Mouse (Mus musculus) frontal cortex, postnatal 36 days (tissue): ENCODE data around the gene Bcam.

Experiments used
- DNase-seq, 2 experiments: peaks; one replicate each; pipeline ENCODE4 v3.0.0; 2022; ENCODE audit warnings: low spot score in 2 of 2

Bcam gene

GRCm38 (mm10) chr7:19785874-19786458, 15.2 kb upstream of the Bcam start:
- no peak for DNase-seq

- no peak for DNase-seq
Measured at GRCm38 (mm10) chr7:19784764-19785535, 14.1 kb upstream of the Bcam start.

DNA sequence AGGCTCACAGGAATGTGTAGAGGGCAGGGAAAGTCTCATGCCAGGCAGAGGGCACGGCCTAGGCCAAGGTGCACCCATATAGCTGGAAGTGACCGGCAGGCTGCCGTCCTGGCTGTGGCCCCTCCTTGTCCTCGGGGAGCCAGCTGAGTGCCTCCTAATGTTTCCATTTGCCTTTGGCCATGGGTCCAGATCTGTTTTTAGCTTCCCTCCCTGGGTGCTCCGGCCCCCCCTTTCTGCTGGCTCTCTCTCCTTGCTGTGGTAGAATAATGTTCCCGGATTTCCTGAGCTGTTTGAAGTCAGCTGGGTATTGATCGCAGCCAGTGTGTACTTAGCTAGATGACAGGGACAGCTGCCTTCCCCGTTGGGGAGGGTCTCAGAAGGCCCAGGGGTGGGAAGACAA, 12.8 kb upstream of the Bcam start:
- no peak for DNase-seq

DNA sequence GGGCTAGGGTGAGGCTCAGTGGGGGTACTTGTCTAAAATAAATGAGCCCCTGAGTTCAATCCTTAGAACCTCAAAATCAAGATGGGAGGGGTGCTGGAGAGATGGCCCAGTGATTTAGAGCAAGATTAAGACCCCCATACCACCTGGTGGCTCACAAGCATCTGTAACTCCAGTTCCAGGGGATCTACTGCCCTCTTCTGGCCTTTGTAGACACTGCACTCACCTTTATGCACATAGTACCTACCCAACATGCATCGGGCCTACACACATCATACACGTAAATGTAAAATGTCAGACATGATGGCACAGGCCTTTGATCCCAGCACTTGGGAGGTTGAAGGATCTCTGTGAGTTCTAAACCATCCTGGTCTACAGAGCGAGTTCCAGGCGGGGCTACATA, 11.8 kb upstream of the Bcam start:
- no peak for DNase-seq

DNA sequence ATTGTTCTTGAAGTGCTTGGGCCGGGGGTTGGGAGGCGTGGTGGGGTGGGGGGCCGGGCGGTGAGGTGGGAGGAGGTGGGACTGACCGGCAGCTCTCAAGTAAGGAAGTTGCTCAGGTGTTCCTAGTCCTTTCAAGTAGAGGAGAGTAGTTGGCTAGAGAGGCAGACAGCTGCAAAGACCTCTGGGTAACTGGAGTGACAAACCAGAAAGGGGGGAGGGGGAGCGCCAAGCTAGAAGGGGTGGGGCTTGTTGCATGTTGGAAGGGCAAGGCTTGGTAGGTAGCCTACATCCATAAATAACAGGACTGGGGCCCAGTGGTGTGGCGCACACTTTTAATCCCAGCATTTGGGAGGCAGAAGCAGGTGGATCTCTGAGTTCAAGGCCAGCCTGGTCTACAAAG, 10.9 kb upstream of the Bcam start:
- no peak for DNase-seq

- no peak for DNase-seq
Measured at GRCm38 (mm10) chr7:19779903-19780302, 9.1 kb upstream of the Bcam start.

DNA sequence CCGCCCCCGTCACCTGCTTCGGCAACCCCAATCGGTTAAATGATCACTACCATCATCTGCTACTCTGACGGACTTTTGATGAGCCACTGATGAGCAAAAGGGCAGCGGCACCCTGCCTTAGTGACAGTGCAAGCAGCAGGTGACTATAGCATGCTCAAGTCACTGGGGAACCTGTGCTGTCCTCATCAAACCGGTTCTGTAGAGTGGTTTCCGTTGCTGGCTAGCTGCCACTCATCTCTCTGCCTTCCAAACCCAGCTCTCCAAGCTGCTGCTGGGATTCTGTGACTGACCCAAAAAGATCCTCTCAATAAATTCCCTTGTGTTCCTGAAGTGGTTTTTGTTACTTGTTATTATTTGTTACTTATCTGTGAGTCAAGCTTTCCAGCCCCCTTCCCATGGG, 7.8 kb upstream of the Bcam start:
- no peak for DNase-seq

- DNase-seq = no peak
Measured at GRCm38 (mm10) chr7:19777049-19777723, 6.4 kb upstream of the Bcam start.

DNA sequence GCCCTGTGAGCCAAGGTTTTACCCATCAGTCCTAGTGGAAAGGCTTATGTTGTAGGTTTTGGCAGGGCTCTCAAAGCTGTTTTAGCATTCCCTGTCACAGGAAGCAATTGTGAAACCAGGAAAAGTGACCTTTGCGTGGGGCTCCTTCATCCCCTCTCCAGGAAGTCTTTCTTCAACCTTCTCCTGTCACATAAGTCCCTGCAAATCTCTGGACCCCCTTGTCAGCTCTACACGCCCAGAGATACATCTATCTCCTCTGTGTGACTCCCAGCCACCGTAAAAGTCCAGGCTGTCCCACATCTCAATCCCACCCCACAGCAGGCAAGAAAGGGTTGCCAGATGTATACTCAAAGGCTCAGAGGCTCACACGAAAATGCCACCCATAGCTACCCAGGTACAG, 866 bp upstream of the Bcam start:
- DNase-seq = no peak

DNA sequence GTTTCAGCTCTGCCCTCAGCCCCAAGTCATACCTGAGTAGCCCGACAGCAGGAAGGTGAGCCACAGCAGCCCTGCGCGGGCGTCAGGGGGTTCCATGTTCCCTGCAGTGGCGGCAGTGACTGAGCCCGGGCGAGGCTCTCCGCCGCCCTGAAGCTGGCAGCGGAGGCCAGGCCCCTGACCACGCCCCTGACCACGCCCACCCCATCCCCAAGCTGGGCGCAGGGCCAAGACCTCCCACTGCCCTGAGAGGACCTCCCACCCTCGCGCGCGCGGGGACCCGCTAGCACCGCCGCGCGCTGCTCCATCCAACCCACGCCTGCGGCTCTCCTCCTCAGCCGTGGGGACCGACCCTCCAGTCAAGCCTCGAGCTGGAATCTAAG, 451 bp downstream of the Bcam start:
- DNase-seq = peak; percentile 46 to 49

DNA sequence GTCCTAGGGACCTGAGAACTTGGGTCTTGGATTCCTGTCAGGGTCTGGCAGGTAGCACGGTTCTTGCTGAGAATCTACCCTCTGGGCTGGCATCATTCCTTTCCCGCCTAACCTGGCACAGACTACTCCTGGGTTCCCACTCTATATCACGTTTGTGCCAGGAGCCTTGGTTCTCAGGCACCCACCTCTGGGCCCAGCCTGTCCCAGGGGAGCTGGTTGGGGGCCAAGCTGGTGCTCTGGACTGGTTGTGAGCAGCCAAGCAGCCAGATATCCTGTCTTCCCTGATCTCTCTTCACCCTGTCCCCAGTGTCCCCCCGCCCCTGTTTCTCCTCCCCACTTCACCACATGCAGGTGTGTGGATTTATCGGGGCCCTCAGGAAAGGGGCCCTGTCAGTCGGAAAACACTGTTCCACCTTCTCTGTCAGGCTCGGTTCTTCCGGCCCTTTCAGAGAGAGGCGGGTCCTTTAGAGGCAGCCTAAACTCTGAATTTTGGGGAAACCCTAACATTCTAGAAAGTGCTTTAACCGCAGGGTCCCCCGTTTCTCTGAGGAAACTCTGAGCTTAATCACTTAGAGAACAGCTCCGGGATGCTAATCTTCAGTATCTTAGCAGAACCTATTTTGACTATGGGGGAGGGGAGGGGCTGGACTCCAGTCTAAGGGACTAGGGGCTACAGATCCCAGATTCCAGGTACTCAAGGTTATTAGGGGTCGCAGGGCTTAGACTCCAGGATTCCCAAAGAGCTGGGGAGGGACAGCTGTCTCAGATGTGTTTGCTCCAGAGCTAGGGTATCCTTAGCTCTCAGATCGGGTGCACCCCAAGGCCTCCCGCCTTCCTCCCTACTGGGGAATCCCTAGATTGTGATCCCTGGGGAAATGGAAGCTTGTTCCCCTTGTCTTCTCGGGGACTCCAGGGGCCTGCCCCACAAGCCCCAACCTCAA, 1.1 kb downstream of the Bcam start:
- no peak for DNase-seq

GRCm38 (mm10) chr7:19769001-19769400, 1.8 kb downstream of the Bcam start:
- no peak for DNase-seq

- no peak for DNase-seq
Measured at GRCm38 (mm10) chr7:19768251-19768650, 2.6 kb downstream of the Bcam start.

GRCm38 (mm10) chr7:19764581-19764980, 6.2 kb downstream of the Bcam start:
- DNase-seq = no peak

DNA sequence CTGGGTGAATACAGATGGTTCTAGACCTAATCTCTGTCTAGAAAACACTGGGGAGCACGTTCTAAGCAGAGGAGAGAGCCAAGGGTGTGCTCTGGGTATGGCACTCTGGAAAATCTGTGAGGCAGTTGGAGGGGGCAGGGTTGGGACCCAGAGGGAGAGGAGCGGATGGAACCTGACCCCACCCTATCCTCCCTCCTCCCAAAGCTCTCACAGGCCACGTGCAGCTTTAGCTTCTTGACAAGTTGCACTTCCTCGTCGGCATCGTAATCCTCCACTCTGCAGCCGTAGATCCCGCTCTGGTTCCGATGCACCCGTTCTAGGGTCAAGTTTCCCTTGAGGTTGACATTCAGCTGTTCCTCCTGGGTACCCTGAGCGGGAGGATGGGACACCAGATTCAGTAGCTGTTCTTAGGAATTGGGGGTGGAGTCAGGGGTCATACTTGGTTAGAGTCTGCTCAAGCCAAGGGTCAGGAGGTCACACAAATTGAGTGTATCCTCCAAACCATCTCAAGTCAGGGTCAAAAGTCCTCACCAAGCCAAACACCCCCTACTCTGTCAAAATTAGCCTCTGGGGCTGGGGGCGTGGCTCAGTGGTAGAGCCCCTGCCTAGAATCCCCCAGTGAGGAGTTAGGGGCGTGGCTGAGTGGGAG, 6.9 kb downstream of the Bcam start:
- no peak for DNase-seq

GRCm38 (mm10) chr7:19762283-19762682, 8.5 kb downstream of the Bcam start:
- DNase-seq = no peak

GRCm38 (mm10) chr7:19760021-19760420, 10.8 kb downstream of the Bcam start:
- no peak for DNase-seq

DNA sequence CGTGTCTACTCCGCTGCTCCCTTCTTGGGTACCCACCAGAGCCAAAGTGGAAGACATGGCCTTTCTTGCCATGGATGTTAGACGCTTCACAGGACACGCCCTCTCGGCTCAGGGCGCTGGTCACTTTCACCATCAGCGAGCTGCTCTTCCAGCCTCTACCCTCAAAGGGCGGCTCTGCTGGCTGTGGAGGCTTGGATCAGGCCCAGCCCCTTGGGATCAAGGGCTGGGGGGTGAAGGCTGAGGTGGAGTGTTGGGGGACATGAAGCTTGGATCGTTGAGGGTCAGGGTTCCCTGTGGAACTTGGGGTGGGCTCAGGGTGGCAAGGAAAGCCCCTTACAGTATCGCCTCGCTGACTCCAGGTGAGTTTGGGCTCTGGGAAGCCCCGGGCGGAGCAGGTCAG, 12.2 kb downstream of the Bcam start:
- DNase-seq = no peak

- no peak for DNase-seq
Measured at GRCm38 (mm10) chr7:19755851-19756786, 14.7 kb downstream of the Bcam start.

GRCm38 (mm10) chr7:19755008-19755407, 15.8 kb downstream of the Bcam start:
- DNase-seq = no peak
